ENCODE assay signal across 26 mouse cellular contexts in the genomic region with DNA sequence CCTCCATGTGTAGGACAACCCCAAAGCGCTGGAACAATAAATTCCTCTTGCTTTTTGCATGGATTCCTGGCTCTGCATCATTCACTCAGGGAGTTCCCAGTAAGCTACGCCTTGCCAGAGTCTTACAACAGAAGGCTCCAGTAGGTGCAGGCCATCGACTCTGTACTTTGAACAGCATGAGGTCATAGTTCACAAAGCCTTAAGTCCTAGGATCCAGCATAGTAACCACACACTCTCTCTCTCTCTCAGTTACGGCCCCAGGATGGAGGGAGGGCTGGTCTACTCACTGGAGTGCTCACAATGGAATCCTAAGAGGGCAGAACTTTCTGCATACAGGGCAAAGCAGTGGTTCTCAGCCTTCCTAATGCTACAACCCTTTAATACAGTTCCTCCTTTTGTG.
DNase-seq lines count a peak whose midpoint lies in the region; ATAC-seq and TF ChIP-seq lines count a peak whose summit lies in the region.
"Had no signal": no experiment of that assay in that cellular context is flagged by ENCODE, and none has a peak within 500 bp of the region (broad histone marks: within the 10 kb centered on the region; RNA-seq: fewer than 3 reads in every experiment).

No protein-coding gene starts in this region.

- H3K9ac ChIP-seq in forebrain, embryonic 12.5 days: no peak overlapping the region
- no peak overlapping the region for H3K9ac ChIP-seq in kidney, embryonic 15.5 days
- no peak overlapping the region for H3K9ac ChIP-seq in limb, embryonic 12.5 days (replicated peaks)
- H3K9ac ChIP-seq: embryonic facial prominence, embryonic 15.5 days; hindbrain, embryonic 12.5 days had no signal

- H3K27me3 ChIP-seq in forebrain, embryonic 10.5 days (ENCODE audit: poor library complexity, severe bottlenecking): peaks cover 6% of the 10 kb centered on the region; the same call in 1 of the 2 replicates
- H3K27me3 ChIP-seq in forebrain, embryonic 12.5 days: 0 out of 2 replicates have a peak, but pooled peaks cover 3% of the 10 kb centered on the region
- H3K27me3 ChIP-seq in kidney, adult 2 months (replicated peaks; ENCODE audit: control insufficient read depth, insufficient read depth, low read length): no peaks in the 10 kb centered on the region
- H3K27me3 ChIP-seq in kidney, embryonic 15.5 days: no peaks in the 10 kb centered on the region
- no peaks in the 10 kb centered on the region for H3K27me3 ChIP-seq in limb, embryonic 12.5 days
- H3K27me3 ChIP-seq in limb, embryonic 10.5 days (ENCODE audit: low read depth, poor library complexity, severe bottlenecking): no peaks in the 10 kb centered on the region
- H3K27me3 ChIP-seq: embryonic facial prominence, embryonic 15.5 days; hindbrain, embryonic 12.5 days had no signal

- TF ChIP-seq POLR2A in kidney, adult 2 months (IDR thresholded peaks at IDR 0.05; ENCODE audit: low read depth, low read length): no peak

- 0 out of 2 replicates have a peak overlapping the region, but pooled peaks have one; percentile 5 for H3K27ac ChIP-seq in forebrain, embryonic 10.5 days
- no peak overlapping the region for H3K27ac ChIP-seq in forebrain, embryonic 12.5 days
- H3K27ac ChIP-seq in kidney, adult 2 months (ENCODE audit: insufficient read depth, low read depth, low read length): no peak overlapping the region
- H3K27ac ChIP-seq in kidney, embryonic 15.5 days: no peak overlapping the region
- 0 out of 2 replicates have a peak overlapping the region, but pooled peaks have one; percentile 4 for H3K27ac ChIP-seq in limb, embryonic 12.5 days
- no peak overlapping the region for H3K27ac ChIP-seq in limb, embryonic 10.5 days
- H3K27ac ChIP-seq: embryonic facial prominence, embryonic 15.5 days; heart, embryonic 10.5 days; hindbrain, embryonic 12.5 days had no signal

- ATAC-seq in forebrain, embryonic 12.5 days (ENCODE audit: low FRiP score): no peak
- no peak for ATAC-seq in kidney, embryonic 15.5 days (replicated peaks; ENCODE audit: low FRiP score)
- ATAC-seq in limb, embryonic 12.5 days (ENCODE audit: insufficient number of reproducible peaks, insufficient read depth, low FRiP score, low TSS enrichment, low read depth): no peak
- ATAC-seq in megakaryocyte, adult 5-6 weeks (ENCODE audit: poor library complexity, severe bottlenecking): no peak
- ATAC-seq: activated CD4-positive, CD25-positive, alpha-beta regulatory T cell, adult 4 months; CD4-positive, CD25-positive, alpha-beta regulatory T cell, adult 4 months; forebrain, embryonic 16.5 days had no signal

- DNase-seq in forebrain, embryonic 10.5 days (ENCODE audit: extremely low spot score, low spot score): no peak
- DNase-seq in kidney, adult 2 months: peak; percentile 64
- DNase-seq in limb, embryonic 10.5 days (ENCODE audit: low spot score): no peak
- DNase-seq in yolk sac, embryonic 10.5 days (ENCODE audit: low spot score): peak; percentile 65
- DNase-seq: adrenal gland, adult 8-10 months; adrenal gland, postnatal 36 days; B cell, adult 2 months; cerebellum, adult 2 months; cerebellum, postnatal 10 days; embryo, embryonic 11 days; gastrocnemius, postnatal 10 days; heart, adult 18-20 months; heart, postnatal 10 days; heart, postnatal 4 days had no signal

- no peaks in the 10 kb centered on the region for H3K9me3 ChIP-seq in forebrain, embryonic 10.5 days
- no peaks in the 10 kb centered on the region for H3K9me3 ChIP-seq in forebrain, embryonic 12.5 days
- no peaks in the 10 kb centered on the region for H3K9me3 ChIP-seq in kidney, embryonic 15.5 days (replicated peaks)
- no peaks in the 10 kb centered on the region for H3K9me3 ChIP-seq in limb, embryonic 12.5 days
- H3K9me3 ChIP-seq in limb, embryonic 10.5 days (replicated peaks): no peaks in the 10 kb centered on the region
- H3K9me3 ChIP-seq: embryonic facial prominence, embryonic 15.5 days; G1E; heart, embryonic 10.5 days; hindbrain, embryonic 12.5 days had no signal

- H3K4me1 ChIP-seq in forebrain, embryonic 10.5 days: peaks cover 18% of the 10 kb centered on the region
- peaks cover 5% of the 10 kb centered on the region for H3K4me1 ChIP-seq in forebrain, embryonic 12.5 days
- peaks cover 5% of the 10 kb centered on the region; the same call in 1 of the 2 replicates for H3K4me1 ChIP-seq in kidney, adult 2 months (ENCODE audit: control insufficient read depth, insufficient read depth, low read length)
- peaks cover 9% of the 10 kb centered on the region for H3K4me1 ChIP-seq in kidney, embryonic 15.5 days
- peaks cover 5% of the 10 kb centered on the region; the same call in 1 of the 2 replicates for H3K4me1 ChIP-seq in limb, embryonic 12.5 days (replicated peaks)
- H3K4me1 ChIP-seq in limb, embryonic 10.5 days: peaks cover 12% of the 10 kb centered on the region

- H3K4me2 ChIP-seq in forebrain, embryonic 12.5 days: no peak overlapping the region
- H3K4me2 ChIP-seq in kidney, embryonic 15.5 days: no peak overlapping the region
- H3K4me2 ChIP-seq in limb, embryonic 12.5 days: no peak overlapping the region
- H3K4me2 ChIP-seq: embryonic facial prominence, embryonic 15.5 days; hindbrain, embryonic 12.5 days had no signal

- H3K4me3 ChIP-seq in forebrain, embryonic 10.5 days: no peak overlapping the region
- no peak overlapping the region for H3K4me3 ChIP-seq in forebrain, embryonic 12.5 days (replicated peaks)
- H3K4me3 ChIP-seq in kidney, adult 2 months (ENCODE audit: insufficient read depth, low read depth, low read length): no peak overlapping the region
- H3K4me3 ChIP-seq in kidney, embryonic 15.5 days (replicated peaks): no peak overlapping the region
- no peak overlapping the region for H3K4me3 ChIP-seq in limb, embryonic 12.5 days (replicated peaks)
- no peak overlapping the region for H3K4me3 ChIP-seq in limb, embryonic 10.5 days
- H3K4me3 ChIP-seq: embryonic facial prominence, embryonic 15.5 days; erythroblast, embryonic 14.5 days; heart, embryonic 10.5 days; hindbrain, embryonic 12.5 days had no signal

- TF ChIP-seq CTCF in kidney, adult 2 months (conservative IDR thresholded peaks at IDR 0.05; ENCODE audit: insufficient read depth, insufficient read length, low read depth, low read length): no peak

- H3K36me3 ChIP-seq in forebrain, embryonic 10.5 days (replicated peaks): peaks cover 10% of the 10 kb centered on the region
- peaks cover 7% of the 10 kb centered on the region for H3K36me3 ChIP-seq in forebrain, embryonic 12.5 days (replicated peaks)
- H3K36me3 ChIP-seq in kidney, adult 2 months (ENCODE audit: control insufficient read depth, insufficient read depth, low read length): no peaks in the 10 kb centered on the region
- peaks cover 6% of the 10 kb centered on the region; the same call in 1 of the 2 replicates for H3K36me3 ChIP-seq in kidney, embryonic 15.5 days
- peaks cover 10% of the 10 kb centered on the region for H3K36me3 ChIP-seq in limb, embryonic 12.5 days
- H3K36me3 ChIP-seq in limb, embryonic 10.5 days: peaks cover 10% of the 10 kb centered on the region

- 52% methylated on average over 4 of the region's 4 CpGs for WGBS in forebrain, embryonic 10.5 days
- 48% methylated on average over 4 of the region's 4 CpGs for WGBS in forebrain, embryonic 12.5 days
- WGBS in kidney, adult 2 months: 37% methylated on average over 4 of the region's 4 CpGs
- 54% methylated on average over 4 of the region's 4 CpGs for WGBS in kidney, embryonic 15.5 days
- WGBS in limb, embryonic 12.5 days: 62% methylated on average over 4 of the region's 4 CpGs
- 62% methylated on average over 4 of the region's 4 CpGs for WGBS in limb, embryonic 10.5 days

Comparison
In these comparisons a context has a peak if more than half of its experiments do, and no peak if none do; other contexts are left out.
1. H3K27ac ChIP-seq: peak in forebrain, embryonic 10.5 days (single experiment) and limb, embryonic 12.5 days (single experiment); none in forebrain, embryonic 12.5 days (single experiment), kidney, adult 2 months (single experiment), kidney, embryonic 15.5 days (single experiment) and limb, embryonic 10.5 days (single experiment).
2. DNase-seq: peak in kidney, adult 2 months (single experiment) and yolk sac, embryonic 10.5 days (single experiment); none in forebrain, embryonic 10.5 days (single experiment) and limb, embryonic 10.5 days (single experiment).